Comparison of ENCODE assay signal across 21 mouse cellular contexts in genomic region chr7:110966853-110967252, GRCm38 (mm10).
"Had no signal": no experiment of that assay in that cellular context is flagged by ENCODE, and none has a peak within 500 bp of the region (broad histone marks: within the 10 kb centered on the region; RNA-seq: fewer than 3 reads in every experiment).

No protein-coding gene starts in this region.

- H3K9ac ChIP-seq: intestine, embryonic 15.5 days; limb, embryonic 13.5 days; lung, embryonic 14.5 days; midbrain, embryonic 12.5 days; midbrain, embryonic 15.5 days; neural tube, embryonic 13.5 days had no signal

- H3K4me3 ChIP-seq: intestine, embryonic 15.5 days; layer of hippocampus, adult 2 months; limb, embryonic 10.5 days; limb, embryonic 13.5 days; megakaryocyte, embryonic 14.5 days; midbrain, embryonic 12.5 days; midbrain, embryonic 15.5 days; myocyte; neural tube, embryonic 13.5 days had no signal

- H3K27me3 ChIP-seq: intestine, embryonic 15.5 days; limb, embryonic 13.5 days; megakaryocyte, embryonic 14.5 days; midbrain, embryonic 12.5 days; midbrain, embryonic 15.5 days; neural tube, embryonic 13.5 days had no signal

- H3K27ac ChIP-seq: intestine, embryonic 15.5 days; kidney, postnatal 0 days; layer of hippocampus, adult 2 months; limb, embryonic 10.5 days; limb, embryonic 13.5 days; macrophage; midbrain, embryonic 12.5 days; midbrain, embryonic 15.5 days; neural tube, embryonic 13.5 days had no signal

- H3K36me3 ChIP-seq: intestine, embryonic 15.5 days; limb, embryonic 10.5 days; limb, embryonic 13.5 days; midbrain, embryonic 12.5 days; midbrain, embryonic 15.5 days; neural tube, embryonic 13.5 days had no signal

- ATAC-seq: lung, postnatal 0 days; midbrain, embryonic 15.5 days had no signal

- DNase-seq: kidney, adult 2 months; kidney, postnatal 25 days; layer of hippocampus, adult 9-11 months; lung, embryonic 14.5 days; retina, postnatal 1 day; right cerebral cortex, postnatal 25 days; spleen, adult 18-20 months; thymus, adult 18-20 months; thymus, postnatal 4 days had no signal

- H3K9me3 ChIP-seq: intestine, embryonic 15.5 days; limb, embryonic 10.5 days; limb, embryonic 13.5 days; megakaryocyte, embryonic 14.5 days; midbrain, embryonic 12.5 days; midbrain, embryonic 15.5 days; neural tube, embryonic 13.5 days had no signal

- H3K4me2 ChIP-seq: intestine, embryonic 15.5 days; limb, embryonic 13.5 days; lung, embryonic 14.5 days; midbrain, embryonic 12.5 days; midbrain, embryonic 15.5 days; neural tube, embryonic 13.5 days had no signal

- H3K4me1 ChIP-seq: limb, embryonic 10.5 days; midbrain, embryonic 12.5 days; midbrain, embryonic 15.5 days; neural tube, embryonic 13.5 days had no signal
